ENCODE assay signal across 25 mouse cellular contexts in genomic region chr6:4612431-4612830, GRCm38 (mm10).
"Had no signal": no experiment of that assay in that cellular context is flagged by ENCODE, and none has a peak within 500 bp of the region (broad histone marks: within the 10 kb centered on the region; RNA-seq: fewer than 3 reads in every experiment).

No protein-coding gene starts in this region.

- ATAC-seq: hindbrain, embryonic 16.5 days; inflammation-experienced regulatory T-cells, adult 6 months; intestine, embryonic 16.5 days had no signal

- H3K9me3 ChIP-seq: heart, embryonic 10.5 days; hindbrain, embryonic 12.5 days; limb, embryonic 10.5 days; liver, embryonic 13.5 days had no signal

- H3K4me1 ChIP-seq: hindbrain, embryonic 12.5 days had no signal

- H3K27ac ChIP-seq: heart, embryonic 10.5 days; hindbrain, embryonic 10.5 days; hindbrain, embryonic 12.5 days; hindbrain, embryonic 14.5 days; limb, embryonic 10.5 days; limb, embryonic 12.5 days; liver, embryonic 13.5 days had no signal

- DNase-seq: gastrocnemius, postnatal 14 days; gastrocnemius, postnatal 36 days; heart, adult 18-20 months; heart, postnatal 10 days; heart, postnatal 4 days; kidney, adult 18-20 months; kidney, adult 8-10 months; kidney, postnatal 10 days; kidney, postnatal 25 days; kidney, postnatal 4 days; layer of hippocampus, adult 9-11 months; layer of hippocampus, postnatal 36 days; liver; liver, embryonic 13.5 days had no signal

- H3K27me3 ChIP-seq: heart, embryonic 12.5 days; hindbrain, embryonic 12.5 days; limb, embryonic 12.5 days; liver, embryonic 13.5 days had no signal

- H3K9ac ChIP-seq: heart, embryonic 12.5 days; hindbrain, embryonic 12.5 days; hindbrain, embryonic 14.5 days; limb, embryonic 12.5 days; liver, embryonic 13.5 days had no signal

- H3K4me3 ChIP-seq: heart, embryonic 10.5 days; heart, embryonic 12.5 days; hindbrain, embryonic 10.5 days; hindbrain, embryonic 12.5 days; limb, embryonic 10.5 days; limb, embryonic 12.5 days; liver, embryonic 13.5 days had no signal

- H3K4me2 ChIP-seq: heart, embryonic 12.5 days; hindbrain, embryonic 12.5 days; hindbrain, embryonic 14.5 days; limb, embryonic 12.5 days; liver, embryonic 11.5 days; liver, embryonic 13.5 days had no signal
